Mouse (Mus musculus) left cerebral cortex, adult 2 months (tissue): ENCODE data around the gene Ncmap. TPM values are rescaled to one million over a fixed set of nuclear protein-coding genes. Genes with fewer than 3 reads are reported as not detected.
"Not testable (repeated sequence)": the region's sequence is repeated elsewhere in the genome, so short reads cannot be mapped to it uniquely, and the experiment has no call there.

Experiments used
- DNase-seq, 2 experiments: peaks; one replicate each; pipeline ENCODE4 v3.0.0; 2021 to 2022; ENCODE audit warnings: low spot score in 2 of 2, mixed read lengths in 1 of 2; ENCODE audit errors: extremely low spot score in 1 of 2
- H3K27ac ChIP-seq: fragments of 200-600 bp; 2 replicates; pipeline ENCODE4 v1.8.1; 2022
- H3K4me3 ChIP-seq: fragments of 200-600 bp; 2 replicates; pipeline ENCODE4 v1.8.1; 2022
- CTCF ChIP-seq: fragments of 200-600 bp; IDR thresholded peaks from 2 replicates; pipeline ENCODE4 v1.8.1; 2022; ENCODE audit warnings: antibody characterized with exemption, mild to moderate bottlenecking, moderate library complexity
- intact Hi-C: fragments of 180-260 bp; cut with DNase I; formaldehyde crosslinking; loops from one replicate; pipeline ENCODE4 v1.15.1; 2025
- total RNA-seq, 2 experiments: library from RNA; stranded (reverse); gene quantifications; 2 replicates each; pipeline ENCODE4 v1.2.3; 2021

The Ncmap gene
- total RNA-seq, 2 experiments from 2014 or later: 0.65 to 1.6 TPM

- Histone ChIP-seq H3K4me3 (no peak overlapping the region), H3K27ac (no peak overlapping the region)
- DNase-seq: no peak
- intact Hi-C loops: loop anchor here (2.0 kb wide), 1 partner anchor 52 kb away; no protein-coding TSS in a partner anchor
- peak; percentile 69 for TF ChIP-seq CTCF
Observed at GRCm38 (mm10) chr4:135358736-135359135, 39.3 kb downstream of the Ncmap start.

GRCm38 (mm10) chr4:135357221-135357920 lies 40.7 kb downstream of the Ncmap start:
- no peak overlapping the region for H3K27ac ChIP-seq
- H3K4me3 ChIP-seq: no peak overlapping the region
- intact Hi-C loops: no loop called here
- no peak for DNase-seq
- no peak for TF ChIP-seq CTCF

DNA sequence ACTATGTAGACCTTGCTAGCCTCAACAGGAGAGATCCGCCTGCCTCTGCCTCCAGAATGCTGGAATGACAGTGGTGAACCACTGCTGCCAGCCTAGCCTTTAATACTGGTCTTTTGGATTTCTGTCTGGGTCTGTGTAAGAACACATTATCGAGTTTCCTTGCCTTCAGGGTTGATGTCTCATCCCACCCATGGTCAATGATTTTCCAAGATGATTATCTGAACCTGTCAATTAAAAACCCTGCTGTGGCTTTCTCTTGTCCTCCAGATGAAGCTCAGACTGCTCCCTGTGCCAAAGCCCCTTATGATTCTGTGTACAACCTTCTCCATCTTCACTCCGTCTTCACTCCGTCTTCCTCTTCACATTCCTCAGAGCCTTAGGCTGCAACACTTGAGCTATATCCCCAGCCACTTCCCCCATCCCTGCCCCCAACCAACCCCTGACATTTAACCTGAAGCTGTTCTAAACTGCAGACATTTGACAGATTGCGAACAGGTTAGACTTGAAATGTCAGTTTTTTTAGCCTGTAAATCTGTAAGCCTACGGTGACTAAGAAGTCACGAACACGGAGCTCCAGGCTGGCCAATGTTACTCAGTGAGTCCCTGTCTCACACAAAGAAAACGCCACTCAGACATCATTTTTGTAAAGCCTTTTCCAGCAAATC lies 42.0 kb downstream of the Ncmap start:
- Histone ChIP-seq H3K4me3 (no peak overlapping the region), H3K27ac (no peak overlapping the region)
- intact Hi-C loops: no loop called here
- no peak for DNase-seq
- TF ChIP-seq CTCF: no peak

GRCm38 (mm10) chr4:135354751-135355150 lies 43.3 kb downstream of the Ncmap start:
- intact Hi-C loops, H3K4me3 ChIP-seq, H3K27ac ChIP-seq, DNase-seq: not testable (repeated sequence)

DNA sequence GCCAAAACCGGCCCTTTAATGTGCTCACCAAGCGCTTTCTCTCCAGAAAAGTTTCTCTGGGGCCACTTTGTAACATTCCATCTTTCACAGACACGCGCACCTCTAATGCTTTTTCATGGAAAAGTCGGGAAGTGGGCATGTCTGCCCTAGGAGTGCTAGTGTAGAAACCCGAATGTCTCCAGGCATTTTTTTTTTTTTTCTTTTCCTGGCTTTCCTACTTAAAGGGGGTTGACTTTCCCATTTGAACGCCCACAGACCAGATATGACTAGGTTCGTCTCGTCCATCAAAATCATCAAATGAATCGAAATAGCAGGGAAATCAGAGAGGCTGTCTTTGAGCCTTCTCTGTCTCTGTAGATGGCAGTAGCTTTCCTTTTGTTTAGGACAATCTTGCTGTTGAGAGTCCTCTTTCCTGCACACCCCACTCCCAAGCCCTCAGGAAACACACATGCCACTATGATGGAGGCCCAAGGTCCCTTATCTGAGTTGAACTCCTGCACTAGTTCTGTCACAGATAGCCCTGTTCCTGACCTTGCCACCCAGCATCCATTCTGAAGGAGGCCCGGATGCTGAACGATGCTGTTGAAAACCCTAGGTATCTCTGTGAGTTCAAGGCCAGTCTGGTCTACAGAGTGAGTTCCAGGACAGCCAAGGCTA lies 44.1 kb downstream of the Ncmap start:
- DNase-seq: no peak

GRCm38 (mm10) chr4:135353066-135353793 lies 44.8 kb downstream of the Ncmap start, which contains the start of gene Srrm1:
TSS of gene Srrm1 (minus strand) at chr4:135353321.
- Histone ChIP-seq H3K4me3 (peak within 1 kb of the TSS; percentile 98), H3K27ac (peak within 1 kb of the TSS; percentile 98)
- peak; percentile 99 to 100 for DNase-seq
- intact Hi-C loops: loop anchor here (1.0 kb wide), 1 partner anchor 142 kb away; the partner anchor contains the start of gene Nipal3
- no peak for TF ChIP-seq CTCF

More for the DNA sequence above, 44.1 kb downstream of the Ncmap start:
- no peak for TF ChIP-seq CTCF
- intact Hi-C loops: loop anchor here (1.0 kb wide), 1 partner anchor 141 kb away; the partner anchor contains the start of gene Nipal3
- Histone ChIP-seq H3K27ac (peak overlapping the region; percentile 98), H3K4me3 (peak overlapping the region; percentile 98)

- DNase-seq: no peak
- Histone ChIP-seq H3K4me3 (peak overlapping the region; percentile 98), H3K27ac (peak overlapping the region; percentile 86)
- intact Hi-C loops: loop anchor here (1.0 kb wide), 1 partner anchor 143 kb away; the partner anchor contains the start of gene Nipal3
- no peak for TF ChIP-seq CTCF
Observed at GRCm38 (mm10) chr4:135352326-135353065, 45.5 kb downstream of the Ncmap start.

DNA sequence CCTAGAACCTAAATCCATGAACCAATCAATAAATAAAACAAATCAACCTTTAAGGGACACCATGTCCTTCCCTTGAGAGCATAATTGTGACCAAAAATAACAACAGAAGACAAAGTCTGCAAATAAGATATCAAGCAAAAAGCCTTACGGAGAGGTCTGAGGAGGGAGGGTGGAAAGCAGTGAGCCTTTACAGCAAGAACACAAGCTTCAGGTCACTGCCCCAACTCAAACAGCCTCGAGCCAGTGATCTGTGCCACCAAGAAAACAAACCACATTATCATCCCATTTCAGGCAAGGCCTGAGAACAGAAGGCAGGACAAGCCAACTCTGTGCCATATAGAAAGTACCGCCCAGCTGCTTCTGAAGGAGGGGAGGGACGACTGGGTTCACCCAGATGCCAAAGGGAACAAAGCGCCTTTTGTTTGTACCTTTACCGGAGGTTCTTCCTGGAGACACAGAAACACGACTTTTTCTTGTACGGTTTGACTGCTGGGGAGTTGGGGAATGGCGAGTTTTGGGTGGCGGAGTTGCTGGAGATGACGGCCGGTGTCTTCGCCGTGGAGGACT lies 60.6 kb downstream of the Ncmap start:
- intact Hi-C loops: no loop called here
- Histone ChIP-seq H3K4me3 (no peak overlapping the region), H3K27ac (no peak overlapping the region)
- no peak for DNase-seq
- TF ChIP-seq CTCF: no peak

- no peak for TF ChIP-seq CTCF
- DNase-seq: no peak
- no peak overlapping the region for H3K4me3 ChIP-seq
- intact Hi-C loops: no loop called here
- no peak overlapping the region for H3K27ac ChIP-seq
Observed at GRCm38 (mm10) chr4:135336023-135336357, 62.0 kb downstream of the Ncmap start.

- Histone ChIP-seq H3K27ac (no peak overlapping the region), H3K4me3 (no peak overlapping the region)
- TF ChIP-seq CTCF: no peak
- DNase-seq: no peak
- intact Hi-C loops: no loop called here
Observed at GRCm38 (mm10) chr4:135335327-135336022, 62.6 kb downstream of the Ncmap start.
